Mouse (Mus musculus): ENCODE results near the gene Uba6.

Gene Uba6

DNA sequence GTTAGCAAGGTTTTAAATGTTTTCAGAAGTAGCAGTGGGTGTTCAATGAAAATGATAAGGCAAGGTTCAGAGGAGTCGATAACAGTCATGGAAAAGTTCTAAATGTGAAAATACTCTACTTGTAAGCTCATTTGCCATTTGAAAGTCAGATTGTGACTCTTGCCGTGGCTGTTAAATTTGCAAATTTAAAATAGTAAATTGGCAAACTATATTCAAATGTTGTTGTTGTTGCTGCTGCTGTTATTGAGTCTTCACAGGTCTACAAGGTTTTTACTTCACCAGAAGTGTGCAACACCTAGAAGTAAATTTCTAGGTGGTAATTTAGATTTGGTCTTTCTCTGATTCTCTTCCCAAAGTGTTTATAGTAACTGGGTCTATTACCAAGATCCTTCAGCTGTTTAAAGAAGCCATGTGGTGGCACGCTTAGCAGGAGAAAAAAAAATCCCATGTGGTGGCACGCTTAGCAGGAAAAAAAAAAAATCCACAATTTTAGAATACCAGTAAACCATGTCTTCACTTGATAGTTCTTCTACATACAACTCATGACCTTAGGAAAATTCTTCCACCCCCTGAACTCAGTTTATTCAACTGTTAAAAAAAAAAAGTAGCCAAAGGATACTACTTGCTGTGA, 99.7 kb downstream of the Uba6 start:
- DNase-seq (ENCODE audit: low read depth, low spot score), result no peak

DNA sequence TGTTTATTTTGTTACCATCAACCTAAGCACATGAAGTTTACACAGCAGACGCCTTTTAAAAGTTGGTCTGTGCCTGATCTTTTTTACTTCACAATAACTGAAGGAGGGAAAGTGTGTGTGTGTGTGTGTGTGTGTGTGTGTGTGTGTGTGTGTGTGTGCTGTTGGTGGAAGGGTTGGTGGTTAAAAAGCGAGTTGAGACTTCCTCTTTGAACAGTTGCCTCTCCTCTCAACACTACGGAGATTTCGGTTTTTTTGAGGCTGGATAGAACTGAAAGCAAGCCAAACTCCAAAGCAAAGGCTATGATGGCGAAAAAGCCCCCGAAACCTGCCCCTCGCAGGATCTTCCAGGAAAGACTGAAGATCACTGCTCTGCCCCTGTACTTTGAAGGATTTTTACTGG, 101.1 kb downstream of the Uba6 start, which contains the start of gene Stap1:
Stap1 (plus strand) TSS at position 209 of the 400 bp plus-strand sequence.
- DNase-seq (ENCODE audit: low read depth, low spot score), result no peak

- no peak for DNase-seq (ENCODE audit: low read depth, low spot score)
These were observed 103.5 kb downstream of the Uba6 start for GRCm38 (mm10) chr5:86069121-86069520.

- DNase-seq (ENCODE audit: low read depth, low spot score), result no peak
These were observed 104.2 kb downstream of the Uba6 start for GRCm38 (mm10) chr5:86068451-86068850.

DNA sequence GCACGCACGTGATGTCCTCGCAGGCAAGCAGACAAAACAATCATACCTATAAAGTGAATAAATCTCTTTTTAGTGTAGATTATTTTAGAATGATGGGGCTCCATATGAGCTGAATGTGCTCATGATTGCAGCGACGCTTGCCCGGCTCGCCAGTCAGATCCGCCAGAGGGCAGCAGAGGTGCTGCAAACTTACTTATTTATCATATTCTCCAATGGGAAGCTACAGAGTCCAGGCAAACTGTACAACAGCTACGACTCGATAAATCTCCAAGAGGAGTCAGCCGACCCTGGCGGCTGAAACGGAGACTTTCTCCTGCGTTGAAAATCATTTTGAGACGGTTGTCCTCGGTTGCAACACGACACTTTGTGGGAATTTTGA, 106.1 kb downstream of the Uba6 start:
- peak; percentile 59 for DNase-seq (ENCODE audit: low read depth, low spot score)

GRCm38 (mm10) chr5:86065876-86066550, 106.6 kb downstream of the Uba6 start:
- DNase-seq (ENCODE audit: low read depth, low spot score), result no peak

DNA sequence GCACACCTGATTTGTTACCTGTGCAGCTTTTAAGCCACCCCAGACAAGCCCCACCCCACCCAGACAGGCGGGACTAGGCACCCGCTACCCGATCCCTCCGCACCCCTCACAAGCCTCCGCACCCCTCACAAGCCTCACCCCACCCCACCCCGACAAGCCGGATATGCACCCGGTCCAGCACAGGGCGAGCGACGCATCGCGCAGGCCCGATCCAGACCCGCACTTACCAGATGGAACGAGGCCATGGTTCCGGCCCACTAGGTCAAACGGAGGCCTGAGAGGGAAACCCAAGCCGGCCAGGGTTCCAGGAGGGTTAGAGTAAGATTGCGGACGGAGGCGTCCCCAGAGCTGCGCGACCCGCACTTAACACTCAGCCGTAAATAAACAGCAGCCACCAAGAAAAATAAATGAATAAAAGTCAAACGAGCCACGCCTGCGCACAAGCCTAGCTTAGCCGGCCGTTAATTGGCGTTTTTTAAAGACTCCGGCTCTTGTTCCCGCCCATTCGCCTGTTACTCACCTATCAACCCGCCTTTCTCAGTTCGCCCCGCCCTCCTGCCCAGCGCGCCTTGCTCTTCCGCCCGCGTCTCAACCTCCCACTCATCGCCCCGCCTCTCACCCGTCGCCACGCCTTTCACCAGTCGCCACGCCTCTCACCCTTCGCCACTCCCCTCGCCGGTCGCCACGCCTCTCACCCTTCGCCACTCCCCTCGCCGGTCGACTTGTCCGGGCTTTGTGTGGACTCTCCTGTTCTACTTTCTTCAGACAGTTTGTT, 107.3 kb downstream of the Uba6 start, which contains the start of gene Cenpc1:
Cenpc1 (minus strand) TSS at position 483 of the 775 bp plus-strand sequence.
- DNase-seq (ENCODE audit: low read depth, low spot score), result peak; percentile 88

GRCm38 (mm10) chr5:86063501-86063900, 109.1 kb downstream of the Uba6 start:
- no peak for DNase-seq (ENCODE audit: low read depth, low spot score)
